Mouse (Mus musculus): ENCODE results near the gene Supt3.

DNA sequence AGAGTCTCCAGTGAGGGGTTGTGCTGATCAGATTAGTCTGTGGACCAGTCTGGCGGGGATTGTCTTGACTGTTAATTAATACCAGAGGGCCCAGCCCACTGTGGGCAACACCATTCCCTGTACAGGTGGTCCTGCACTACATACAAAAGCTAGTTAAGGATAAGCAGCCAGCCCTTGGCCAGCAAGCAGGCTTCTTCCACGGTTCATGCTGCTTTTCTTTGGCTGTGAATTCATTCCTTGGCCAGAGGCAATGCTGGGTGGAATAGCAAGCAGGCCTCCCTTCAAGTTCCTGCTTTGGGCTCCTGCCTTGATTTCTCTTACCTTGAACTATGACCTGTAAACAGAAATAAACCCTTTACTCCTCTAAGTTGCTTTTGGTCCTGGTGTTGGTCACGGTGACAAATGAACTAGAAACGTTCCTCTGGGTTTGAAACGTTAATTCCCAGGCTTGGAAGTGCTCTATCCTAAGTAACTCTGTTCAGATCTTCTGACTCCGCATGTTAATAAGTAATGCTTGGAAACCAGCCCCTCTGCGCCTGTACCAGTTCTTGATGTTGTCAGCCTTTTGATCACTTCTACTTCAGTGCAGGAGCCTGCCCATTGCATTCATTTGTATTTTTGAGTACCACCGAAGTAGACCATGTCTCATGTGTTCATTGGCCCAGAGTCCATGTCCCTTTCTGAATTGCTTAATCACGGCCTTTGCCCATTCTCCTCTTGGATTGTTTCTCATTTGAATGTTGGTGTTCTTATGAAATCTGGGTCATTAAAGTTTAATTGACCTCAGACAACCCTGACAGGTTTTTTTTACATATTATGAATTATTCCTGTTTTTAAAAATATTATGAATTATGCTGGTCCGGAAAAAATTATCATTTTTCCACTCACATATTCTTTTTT is 356.8 kb downstream of the Supt3 start:
- TF ChIP-seq CTCF (conservative IDR thresholded peaks at IDR 0.05; ENCODE audit: insufficient read depth, insufficient read length, low read depth, low read length) (no peak), POLR2A (IDR thresholded peaks at IDR 0.05; ENCODE audit: low read depth, low read length) (no peak)

All from kidney, adult 2 months (tissue).